Mouse (Mus musculus) spleen, adult 2 months (tissue): ENCODE measurements around the gene Abca16. TPM values are rescaled to one million over a fixed set of nuclear protein-coding genes. Genes with fewer than 3 reads are reported as not detected.

Experiments
- DNase-seq, 2 experiments: peaks; one replicate each; pipeline versions ENCODE4 v3.0.0 to v3.0.0-alpha.2; 2012 to 2021; ENCODE audit warnings: low spot score in 2 of 2, low read depth in 1 of 2
- H3K27ac ChIP-seq: fragments of 200-500 bp; 2 replicates; pipeline ENCODE4 v1.5.1; 2012; ENCODE audit warnings: low read length, inconsistent platforms; ENCODE audit not compliant: insufficient read depth
- H3K27me3 ChIP-seq: fragments of 200-500 bp; 2 replicates; pipeline ENCODE4 v1.6.1; 2012; ENCODE audit warnings: mild to moderate bottlenecking, moderate library complexity, low read length, inconsistent platforms; ENCODE audit not compliant: control insufficient read depth, insufficient read depth
- H3K36me3 ChIP-seq: fragments of 200-500 bp; 2 replicates; pipeline ENCODE4 v1.6.1; 2012; ENCODE audit warnings: mild to moderate bottlenecking, low read length, inconsistent platforms; ENCODE audit not compliant: control insufficient read depth, insufficient read depth
- H3K4me1 ChIP-seq: fragments of 200-500 bp; 2 replicates; pipeline ENCODE4 v1.6.1; 2011; ENCODE audit warnings: inconsistent platforms; ENCODE audit not compliant: control insufficient read depth, insufficient read depth, insufficient read length
- H3K4me3 ChIP-seq: fragments of 200-500 bp; 2 replicates; pipeline ENCODE4 v1.5.1; 2011; ENCODE audit warnings: mild to moderate bottlenecking, inconsistent platforms; ENCODE audit not compliant: insufficient read depth, insufficient read length; ENCODE audit errors: extremely low read depth
- CTCF ChIP-seq: fragments of 200-500 bp; IDR thresholded peaks from 2 replicates; pipeline ENCODE4 v1.5.1; 2011; ENCODE audit warnings: mild to moderate bottlenecking, inconsistent platforms; ENCODE audit not compliant: insufficient read depth, insufficient read length, insufficient replicate concordance; ENCODE audit errors: extremely low read depth
- POLR2A ChIP-seq: fragments of 200-500 bp; IDR thresholded peaks from 2 replicates; pipeline ENCODE4 v1.6.1; 2011; ENCODE audit warnings: low read depth, low read length, inconsistent platforms
- WGBS: fragments of 180-500 bp; shearing (Covaris S2); methylation state at CpG from one replicate; pipeline ENCODE4 v1.1.7; 2018; 5-methylcytosine and 5-hydroxymethylcytosine counted together
- polyA plus RNA-seq: library from polyadenylated mRNA; depleted of rRNA; stranded (reverse); fragments of >200 nt; gene quantifications from 2 replicates; pipeline ENCODE4 v1.2.3, GENCODE M21; 2012; rRNA removed

Abca16 gene
- polyA plus RNA-seq: not detected in 2 replicates

GRCm38 (mm10) chr7:120409447-120409846 lies at the start of gene Abca16:
Gene Abca16 (plus strand): TSS chr7:120409647.
- no peak for DNase-seq
- 71% methylated on average over 10 of the region's 10 CpGs for WGBS
- TF ChIP-seq CTCF (no peak), POLR2A (no peak)
- no peaks in the 10 kb centered on the region for H3K27me3 ChIP-seq
- no peaks in the 10 kb centered on the region for H3K4me1 ChIP-seq
- H3K4me3 ChIP-seq: no peak within 1 kb of the TSS
- H3K27ac ChIP-seq: no peak within 1 kb of the TSS
- H3K36me3 ChIP-seq: no peaks in the 10 kb centered on the region

- Histone ChIP-seq H3K4me1 (no peaks in the 10 kb centered on the region), H3K36me3 (no peaks in the 10 kb centered on the region), H3K27me3 (no peaks in the 10 kb centered on the region), H3K27ac (no peak overlapping the region), H3K4me3 (no peak overlapping the region)
- 48% methylated on average over 13 of the region's 13 CpGs for WGBS
- TF ChIP-seq CTCF: no peak
- no peak for TF ChIP-seq POLR2A
- DNase-seq: no peak
These were observed 48.3 kb upstream of the Abca16 start for GRCm38 (mm10) chr7:120361159-120361558.

- no peak overlapping the region for H3K27ac ChIP-seq
- H3K4me1 ChIP-seq: no peaks in the 10 kb centered on the region
- WGBS: 82% methylated on average over 1 of the region's 1 CpGs
- no peaks in the 10 kb centered on the region for H3K27me3 ChIP-seq
- H3K36me3 ChIP-seq: no peaks in the 10 kb centered on the region
- no peak overlapping the region for H3K4me3 ChIP-seq
- DNase-seq: no peak
- TF ChIP-seq POLR2A: no peak
- no peak for TF ChIP-seq CTCF
These were observed 2.9 kb downstream of the Abca16 start for GRCm38 (mm10) chr7:120412391-120412790.

- H3K27me3 ChIP-seq: no peaks in the 10 kb centered on the region
- no peak overlapping the region for H3K4me3 ChIP-seq
- no peaks in the 10 kb centered on the region for H3K4me1 ChIP-seq
- no peak for DNase-seq
- no peaks in the 10 kb centered on the region for H3K36me3 ChIP-seq
- H3K27ac ChIP-seq: no peak overlapping the region
- WGBS: 27% methylated on average over 3 of the region's 3 CpGs
- no peak for TF ChIP-seq CTCF
- TF ChIP-seq POLR2A: no peak
These were observed 17.2 kb downstream of the Abca16 start for GRCm38 (mm10) chr7:120426625-120427024.

- Histone ChIP-seq H3K4me1 (no peaks in the 10 kb centered on the region), H3K4me3 (no peak overlapping the region), H3K36me3 (no peaks in the 10 kb centered on the region), H3K27ac (no peak overlapping the region), H3K27me3 (no peaks in the 10 kb centered on the region)
- no peak for DNase-seq
- TF ChIP-seq POLR2A (no peak), CTCF (no peak)
These were observed 22.0 kb downstream of the Abca16 start for GRCm38 (mm10) chr7:120431464-120431863.

GRCm38 (mm10) chr7:120503891-120504662 lies 94.6 kb downstream of the Abca16 start:
- DNase-seq: no peak
- H3K27ac ChIP-seq: no peak overlapping the region
- H3K36me3 ChIP-seq: no peaks in the 10 kb centered on the region
- no peaks in the 10 kb centered on the region for H3K4me1 ChIP-seq
- no peaks in the 10 kb centered on the region for H3K27me3 ChIP-seq
- TF ChIP-seq POLR2A (no peak), CTCF (no peak)
- WGBS: 11% methylated on average over 31 of the region's 31 CpGs
- no peak overlapping the region for H3K4me3 ChIP-seq

- Histone ChIP-seq H3K27me3 (no peaks in the 10 kb centered on the region), H3K4me1 (no peaks in the 10 kb centered on the region), H3K27ac (no peak overlapping the region), H3K36me3 (no peaks in the 10 kb centered on the region), H3K4me3 (no peak overlapping the region)
- no peak for DNase-seq
- TF ChIP-seq POLR2A: no peak
- no peak for TF ChIP-seq CTCF
- 42% methylated on average over 5 of the region's 5 CpGs for WGBS
These were observed 95.2 kb downstream of the Abca16 start for GRCm38 (mm10) chr7:120504663-120504979.

- no peaks in the 10 kb centered on the region for H3K36me3 ChIP-seq
- H3K4me1 ChIP-seq: no peaks in the 10 kb centered on the region
- no peak overlapping the region for H3K4me3 ChIP-seq
- 82% methylated on average over 2 of the region's 2 CpGs for WGBS
- no peak for DNase-seq
- no peak overlapping the region for H3K27ac ChIP-seq
- TF ChIP-seq POLR2A: no peak
- TF ChIP-seq CTCF: no peak
- no peaks in the 10 kb centered on the region for H3K27me3 ChIP-seq
These were observed 125.4 kb downstream of the Abca16 start for GRCm38 (mm10) chr7:120534805-120535204.
